Mouse (Mus musculus) ES-Bruce4 (cell line): ENCODE results near the gene Angel2.

ENCODE experiments used
- CTCF ChIP-seq: IDR thresholded peaks from one replicate; pipeline ENCODE4 v1.8.1; 2011; ENCODE audit warnings: low read depth, low read length
- POLR2A ChIP-seq: IDR thresholded peaks from one replicate; pipeline ENCODE4 v1.8.1; 2011; ENCODE audit warnings: low read length; ENCODE audit not compliant: insufficient read depth

- TF ChIP-seq POLR2A (no peak), CTCF (no peak)
These were observed 71.5 kb downstream of the Angel2 start for GRCm38 (mm10) chr1:190996346-190996877.
